Comparison of ENCODE assay signal across 17 mouse cellular contexts in the genomic region with DNA sequence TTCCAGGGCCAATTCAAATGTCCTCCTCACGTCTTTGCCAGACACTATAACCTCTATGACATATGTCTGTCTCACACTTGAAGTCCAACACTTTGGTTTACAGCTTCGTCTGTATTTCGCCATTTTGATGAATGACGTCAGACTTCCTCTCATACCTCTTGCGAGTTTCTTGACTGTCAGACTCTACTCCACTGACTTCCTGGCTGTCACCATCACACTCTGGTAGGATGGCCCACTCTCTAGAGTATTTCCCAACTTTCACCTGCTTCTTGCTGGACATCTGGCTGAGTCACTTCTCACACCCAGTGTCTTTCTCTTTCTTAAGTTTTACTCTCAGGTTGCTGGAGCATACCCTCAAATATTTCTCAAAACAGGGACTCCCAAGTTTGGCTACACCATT.
"Had no signal": no experiment of that assay in that cellular context is flagged by ENCODE, and none has a peak within 500 bp of the region (broad histone marks: within the 10 kb centered on the region; RNA-seq: fewer than 3 reads in every experiment).

No protein-coding gene starts in this region.

- H3K4me3 ChIP-seq: liver, embryonic 13.5 days; liver, embryonic 15.5 days; lung, embryonic 15.5 days; megakaryocyte, embryonic 14.5 days; midbrain, embryonic 13.5 days; midbrain, embryonic 15.5 days; neural tube, embryonic 12.5 days had no signal

- DNase-seq: liver, embryonic 13.5 days; liver, postnatal 0 days; lung, adult 2 months; lung, postnatal 10 days; lung, postnatal 36 days; right cerebral cortex, postnatal 14 days; spleen, adult 18-20 months; thymus, adult 2 months; thymus, postnatal 25 days; thymus, postnatal 4 days had no signal

- H3K4me1 ChIP-seq: liver, embryonic 13.5 days; lung, embryonic 15.5 days; midbrain, embryonic 13.5 days; midbrain, embryonic 15.5 days; neural tube, embryonic 12.5 days had no signal

- H3K27ac ChIP-seq: liver, embryonic 13.5 days; liver, embryonic 15.5 days; lung, embryonic 15.5 days; macrophage; midbrain, embryonic 13.5 days; midbrain, embryonic 15.5 days; neural tube, embryonic 12.5 days had no signal

- ATAC-seq: liver, postnatal 0 days; midbrain, embryonic 13.5 days; midbrain, embryonic 15.5 days had no signal
